Mouse (Mus musculus) right cerebral cortex, postnatal 14 days (tissue): ENCODE measurements around the gene Rac3.
"Not testable (repeated sequence)": the region's sequence is repeated elsewhere in the genome, so short reads cannot be mapped to it uniquely, and the experiment has no call there.

Experiments
- DNase-seq: peaks from one replicate; pipeline ENCODE4 v3.0.0; 2022

The Rac3 gene

GRCm38 (mm10) chr11:120707225-120707624 lies 14.0 kb upstream of the Rac3 start:
- no peak for DNase-seq

DNA sequence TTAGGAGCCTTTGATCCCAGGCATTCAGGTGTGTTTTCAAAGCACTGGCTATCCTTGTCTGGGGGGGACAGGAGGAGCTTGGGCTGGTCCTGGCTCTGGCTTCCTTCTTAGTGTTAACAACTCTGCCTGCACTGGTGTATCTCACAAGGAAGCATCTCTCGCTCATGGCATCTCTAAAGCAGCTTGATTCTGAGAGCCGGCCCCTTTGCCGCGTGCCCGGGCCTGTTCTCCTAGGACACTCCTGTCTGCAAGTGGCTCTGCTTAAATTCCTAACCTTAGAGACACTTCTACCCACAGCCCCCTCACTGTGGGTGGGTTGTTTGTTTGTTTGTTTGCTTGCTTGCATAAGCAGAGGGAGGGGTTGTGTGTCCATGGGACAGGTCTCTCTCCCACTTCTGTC lies 13.3 kb upstream of the Rac3 start:
- no peak for DNase-seq

DNA sequence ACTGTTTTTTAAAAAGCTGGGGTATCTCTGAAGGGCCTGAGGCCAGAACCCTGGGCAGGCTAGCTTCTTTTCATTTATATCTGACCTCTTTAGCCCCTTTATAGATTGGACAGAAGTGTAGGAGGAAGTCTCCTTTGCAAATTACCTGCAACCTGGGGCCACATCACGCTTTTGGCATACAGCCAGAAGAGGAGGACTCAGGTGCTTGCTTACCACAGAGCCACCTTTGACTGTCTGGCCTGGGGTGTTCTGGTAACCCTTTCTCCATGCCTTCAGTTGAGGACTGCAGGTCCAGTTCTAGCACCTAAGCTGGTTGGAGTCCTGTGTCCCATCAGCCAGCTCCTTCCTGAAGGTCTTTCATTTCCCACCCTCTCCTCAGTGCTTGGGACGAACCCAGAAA lies 11.7 kb upstream of the Rac3 start:
- no peak for DNase-seq

DNA sequence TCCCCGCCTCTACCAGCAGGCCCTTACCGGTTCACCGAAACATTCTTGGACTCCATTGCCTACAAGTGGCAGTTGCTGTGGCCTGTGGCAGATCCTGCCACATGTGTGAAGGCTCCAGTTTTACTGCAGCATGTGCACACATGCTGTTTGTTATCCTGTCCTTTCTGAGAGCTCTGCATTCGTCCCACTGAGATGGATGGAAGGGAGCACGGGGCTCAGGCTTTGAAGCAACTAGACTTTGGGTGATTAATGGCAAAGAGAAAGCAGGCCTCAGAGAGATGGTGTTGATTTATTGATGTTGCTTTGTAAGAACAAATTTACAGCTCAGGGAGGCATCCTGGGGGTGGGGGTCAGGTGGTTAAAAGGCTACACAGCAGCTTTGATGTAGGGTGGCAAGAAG lies 10.6 kb upstream of the Rac3 start:
- no peak for DNase-seq

DNA sequence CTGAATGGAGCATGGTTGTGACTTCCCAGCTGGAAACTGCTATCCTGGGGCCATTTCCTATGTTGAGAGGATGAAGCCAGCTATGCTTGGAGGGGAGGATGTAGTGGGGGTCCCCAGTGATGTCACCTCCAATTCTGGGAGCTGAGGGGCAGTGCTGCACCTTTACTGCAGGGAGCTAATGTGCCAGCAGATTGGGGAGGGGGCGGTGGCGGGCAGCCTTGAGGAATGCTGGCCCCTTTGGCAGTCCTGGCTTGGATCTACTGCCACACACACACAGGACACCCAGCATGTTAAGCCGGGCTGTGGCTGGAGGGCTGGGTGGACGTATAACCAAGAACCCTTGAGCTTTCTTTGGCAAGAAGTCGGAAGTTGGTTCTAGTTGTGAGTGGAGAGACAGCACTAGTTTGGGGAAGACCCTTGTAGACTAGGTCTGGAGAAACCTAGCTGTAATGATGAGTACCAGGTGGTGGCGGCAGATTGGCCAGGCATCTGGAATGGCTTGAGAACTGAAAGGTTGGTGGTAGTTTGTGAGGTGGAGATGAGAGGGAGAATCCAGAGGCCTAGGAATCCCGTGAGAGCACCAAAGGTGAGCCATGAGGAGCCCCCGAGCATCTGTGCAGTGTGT lies 9.2 kb upstream of the Rac3 start:
- DNase-seq: no peak

- DNase-seq: peak; percentile 63
Measured at GRCm38 (mm10) chr11:120712771-120713568, 8.3 kb upstream of the Rac3 start.

DNA sequence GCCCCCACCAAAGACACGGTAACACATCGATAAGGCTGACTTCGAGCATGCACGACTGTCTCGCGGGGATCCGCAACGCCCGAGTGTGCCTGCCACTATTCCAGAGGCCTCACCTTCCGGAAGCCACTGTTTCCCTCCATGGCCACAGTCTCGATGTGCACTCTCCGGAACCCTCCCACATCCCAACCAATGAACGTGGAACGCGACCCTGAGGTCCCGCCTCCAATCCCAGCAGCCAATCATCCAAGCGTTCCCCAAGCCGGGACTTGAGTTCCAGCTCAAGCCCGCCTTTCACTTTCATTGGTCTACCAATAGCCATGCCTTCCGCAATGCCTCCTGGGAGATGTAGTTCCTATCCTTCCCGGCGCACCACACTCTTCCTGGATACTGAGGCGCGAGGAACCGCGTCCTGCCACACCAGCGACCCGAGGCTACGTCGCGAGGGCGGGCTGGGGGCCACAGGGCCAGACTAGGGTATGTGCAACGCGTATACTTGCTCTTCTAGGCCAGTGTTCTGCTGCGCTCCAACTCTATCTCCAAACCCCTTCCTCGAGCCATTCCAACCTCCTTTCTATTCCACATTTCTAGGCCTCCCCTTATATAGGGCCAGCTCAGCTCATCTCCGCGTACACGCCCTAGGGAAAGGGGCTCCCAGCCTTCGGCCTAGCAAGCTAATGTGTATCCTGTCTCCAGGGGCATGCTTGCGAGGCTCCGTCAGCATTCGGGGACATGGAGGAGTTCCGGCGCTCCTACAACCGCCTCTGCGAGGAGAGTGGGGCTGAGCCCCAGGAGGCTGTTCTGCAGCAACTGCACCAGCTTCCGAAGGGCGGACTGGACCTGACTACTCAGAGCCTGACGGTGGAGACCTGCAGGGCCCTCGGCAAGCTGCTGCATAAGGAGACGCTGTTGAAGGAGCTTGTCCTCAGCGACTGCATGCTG lies 7.4 kb upstream of the Rac3 start, which contains the start of the genes Cenpx and Lrrc45:
TSS of gene Cenpx (minus strand) at position 159 of the 939 bp plus-strand sequence.
TSS of gene Lrrc45 (plus strand) at position 346 of the 939 bp plus-strand sequence.
- DNase-seq: peak; percentile 93

DNA sequence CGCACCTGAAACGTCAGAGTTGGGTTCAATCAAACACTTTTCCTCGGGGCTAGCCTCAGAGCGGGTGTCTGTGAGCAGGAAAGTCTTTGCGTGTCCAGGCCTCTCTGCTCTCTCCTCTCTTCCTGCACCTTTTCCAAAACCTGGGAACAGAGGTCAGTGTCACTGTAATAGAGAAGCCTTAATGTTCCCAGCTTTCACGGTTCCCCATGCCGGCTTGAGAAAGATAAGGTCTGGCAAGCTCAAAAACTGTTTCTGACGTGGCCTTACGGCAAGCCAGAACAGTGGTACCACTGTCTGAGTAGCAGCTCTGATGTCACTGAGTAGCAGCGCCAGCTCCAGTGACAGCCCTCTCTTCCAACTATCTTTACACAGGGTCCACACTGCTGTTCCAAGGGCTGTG lies 6.7 kb upstream of the Rac3 start:
- no peak for DNase-seq

DNA sequence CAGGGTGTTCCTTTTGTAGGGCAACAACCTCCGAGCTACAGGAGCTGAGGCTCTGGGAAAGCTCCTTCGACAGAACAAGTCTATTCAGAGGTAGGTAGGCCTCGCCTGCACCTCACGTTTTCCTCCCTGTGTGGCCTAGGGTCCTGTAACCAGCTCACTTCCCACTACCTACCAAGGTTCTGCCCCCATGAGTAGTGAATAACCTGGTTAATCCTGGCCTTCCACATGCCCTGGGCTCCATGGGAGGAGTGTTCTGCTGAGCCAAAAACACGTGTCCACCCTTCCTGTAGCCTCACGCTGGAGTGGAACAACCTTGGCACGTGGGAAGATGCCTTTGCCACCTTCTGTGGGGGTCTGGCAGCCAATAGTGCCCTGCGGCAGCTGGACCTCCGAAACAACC lies 6.1 kb upstream of the Rac3 start:
- DNase-seq: no peak

GRCm38 (mm10) chr11:120719242-120719641 lies 2.0 kb upstream of the Rac3 start:
- DNase-seq: peak; percentile 8

- peak; percentile 12 for DNase-seq
Measured at GRCm38 (mm10) chr11:120719841-120720376, 1.4 kb upstream of the Rac3 start.

DNA sequence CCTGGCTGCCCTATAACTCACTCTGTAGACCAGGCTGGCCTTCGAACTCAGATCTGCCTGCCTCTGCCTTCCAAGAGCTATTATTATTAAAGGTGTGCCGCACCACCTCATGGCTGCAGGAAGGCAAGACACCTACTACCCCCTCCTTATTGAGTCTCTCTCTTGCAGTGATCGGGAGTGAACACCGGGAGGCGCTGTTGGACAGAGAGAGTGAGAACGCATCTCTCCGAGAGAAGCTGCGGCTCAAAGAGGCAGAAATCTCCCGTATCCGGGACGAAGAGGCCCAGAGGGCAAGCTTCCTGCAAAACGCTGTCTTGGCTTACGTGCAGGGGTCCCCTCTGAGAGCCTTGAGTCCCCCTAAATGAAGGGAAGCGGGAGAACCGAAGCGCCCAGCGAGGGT lies 820 bp upstream of the Rac3 start:
- peak; percentile 95 for DNase-seq

DNA sequence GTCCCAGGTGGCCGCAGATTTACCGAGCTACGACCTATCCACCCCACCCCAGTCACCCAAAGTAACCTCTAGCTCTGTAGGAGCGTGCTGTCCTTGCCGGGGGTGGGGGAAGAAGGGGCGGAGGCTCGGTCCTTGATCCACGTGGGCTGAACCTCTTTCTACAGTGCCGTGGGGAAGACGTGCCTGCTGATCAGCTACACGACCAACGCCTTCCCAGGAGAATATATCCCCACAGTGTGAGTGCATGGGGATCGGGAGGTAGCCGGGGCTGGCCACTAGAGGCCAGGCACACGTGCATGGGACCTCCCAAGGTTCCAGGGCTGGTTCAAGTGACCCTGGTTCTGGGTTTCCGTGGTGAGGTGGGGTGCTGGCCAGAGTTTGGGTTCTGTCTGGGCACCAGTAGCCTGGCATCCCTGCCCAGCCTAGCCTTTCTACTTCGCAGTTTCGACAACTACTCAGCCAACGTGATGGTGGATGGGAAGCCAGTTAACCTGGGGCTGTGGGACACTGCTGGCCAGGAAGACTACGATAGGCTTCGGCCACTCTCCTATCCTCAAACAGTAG lies 879 bp downstream of the Rac3 start:
- DNase-seq: peak; percentile 9

- peak; percentile 5 for DNase-seq
Measured at GRCm38 (mm10) chr11:120722761-120723382, 1.6 kb downstream of the Rac3 start.

- peak; percentile 2 for DNase-seq
Measured at GRCm38 (mm10) chr11:120723509-120723908, 2.2 kb downstream of the Rac3 start.

- peak; percentile 1 for DNase-seq
Measured at GRCm38 (mm10) chr11:120726243-120727168, 5.2 kb downstream of the Rac3 start.

- DNase-seq: peak; percentile 68
Measured at GRCm38 (mm10) chr11:120727169-120727527, 5.9 kb downstream of the Rac3 start, which contains the start of gene Dcxr. Gene Dcxr, minus strand, starts transcription at chr11:120727281.

- no peak for DNase-seq
Measured at GRCm38 (mm10) chr11:120727564-120727963, 6.3 kb downstream of the Rac3 start.

DNA sequence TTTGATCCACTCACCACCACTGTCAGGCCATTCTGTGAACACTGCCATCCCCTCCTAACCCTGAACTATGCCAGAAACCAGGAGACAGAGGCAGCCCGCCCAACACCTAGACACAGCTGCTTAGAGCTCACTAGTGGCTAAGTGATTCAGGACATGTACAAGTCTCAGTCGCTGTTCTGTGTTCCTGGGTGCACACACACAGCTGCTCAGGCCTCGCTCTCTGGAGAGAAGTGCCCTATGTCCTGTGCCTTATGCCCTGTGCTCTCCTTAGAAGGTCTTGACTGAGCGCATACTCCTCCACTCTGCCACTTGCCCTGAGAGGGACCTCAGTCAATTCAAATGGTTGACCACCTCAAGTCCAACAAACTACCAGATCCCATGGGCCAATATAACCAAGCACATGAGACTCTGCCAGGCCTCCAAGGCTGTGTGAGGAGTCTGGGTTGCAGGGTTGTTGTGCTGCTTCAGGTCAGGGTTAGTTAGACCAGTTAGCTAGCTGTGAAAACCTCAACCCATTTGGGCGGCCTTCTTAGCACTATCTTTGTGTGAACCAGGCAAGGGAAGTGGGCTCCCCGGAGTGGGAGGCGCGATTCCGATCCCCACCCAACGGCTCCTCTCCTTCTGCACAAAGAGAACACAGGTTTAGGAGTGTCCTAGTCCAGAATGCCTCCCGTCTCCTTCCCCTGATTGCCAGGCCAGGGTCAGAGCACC lies 7.4 kb downstream of the Rac3 start:
- no peak for DNase-seq

DNA sequence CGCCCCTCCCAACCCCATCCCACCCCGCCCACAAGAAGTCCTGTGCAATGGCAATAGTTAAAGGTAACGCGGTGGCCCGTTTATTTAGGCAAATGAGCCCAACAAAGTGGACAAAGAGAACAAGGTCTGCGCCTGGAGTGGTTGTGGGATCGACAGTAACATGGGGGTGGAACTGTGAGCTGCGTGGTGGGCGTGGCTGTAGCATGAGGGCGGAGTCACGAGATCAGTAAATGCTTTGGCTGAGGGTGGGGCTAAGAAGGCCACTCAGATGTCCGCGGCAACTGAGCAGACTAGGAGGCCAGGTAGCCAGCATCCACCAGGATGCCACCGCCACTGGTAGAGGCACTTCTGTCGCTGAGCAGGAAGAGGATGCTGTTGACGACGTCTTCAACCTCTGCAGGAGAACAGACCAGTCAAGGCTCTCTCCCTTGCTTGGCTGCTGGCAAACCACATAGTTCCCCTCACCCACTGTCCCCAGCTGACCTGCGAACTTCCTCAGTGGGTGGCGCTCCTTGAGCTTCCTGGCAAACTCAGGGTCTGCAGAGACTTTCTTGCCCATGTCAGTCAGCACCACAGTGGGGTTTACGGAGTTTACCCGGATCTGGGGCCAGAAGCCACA lies 8.3 kb downstream of the Rac3 start:
- DNase-seq: not testable (repeated sequence)
